7 mouse cellular contexts compared by ENCODE assay signal in genomic region chr3:102159423-102160325, GRCm38 (mm10). TPM values are rescaled to one million over a fixed set of nuclear protein-coding genes. Genes with fewer than 3 reads are reported as not detected.
DNase-seq lines count a peak whose midpoint lies in the region; ATAC-seq lines count a peak whose summit lies in the region.

No protein-coding gene starts in this region.

- H3K4me2 ChIP-seq in neural tube, embryonic 13.5 days, result no peak overlapping the region
- H3K4me2 ChIP-seq in hindbrain, embryonic 16.5 days (ENCODE audit: low read length), result no peak overlapping the region

- no peaks in the 10 kb centered on the region for H3K27me3 ChIP-seq in neural tube, embryonic 13.5 days
- no peaks in the 10 kb centered on the region for H3K27me3 ChIP-seq in hindbrain, embryonic 16.5 days (replicated peaks; ENCODE audit: control insufficient read depth, insufficient read depth, low read length)

- H3K9ac ChIP-seq in neural tube, embryonic 13.5 days, result no peak overlapping the region
- H3K9ac ChIP-seq in hindbrain, embryonic 16.5 days (ENCODE audit: low read depth, low read length), result no peak overlapping the region

- H3K4me1 ChIP-seq in neural tube, embryonic 13.5 days (replicated peaks), result peaks cover 12% of the 10 kb centered on the region; the same call in 1 of the 2 replicates
- H3K4me1 ChIP-seq in hindbrain, embryonic 16.5 days (ENCODE audit: control insufficient read depth, insufficient read depth, low read depth, low read length), result no peaks in the 10 kb centered on the region

- H3K9me3 ChIP-seq in neural tube, embryonic 13.5 days, result no peaks in the 10 kb centered on the region
- H3K9me3 ChIP-seq in hindbrain, embryonic 16.5 days (ENCODE audit: control insufficient read depth, low read length), result no peaks in the 10 kb centered on the region

- WGBS in neural tube, embryonic 13.5 days, result 81% methylated on average over 14 of the region's 14 CpGs
- 60% methylated on average over 14 of the region's 14 CpGs for WGBS in hindbrain, embryonic 16.5 days

- DNase-seq in neural tube, embryonic 10.5 days (ENCODE audit: extremely low spot score, low spot score), result no peak
- DNase-seq in brain, adult 2 months (ENCODE audit: low read depth, low spot score), result peak; percentile 37
- DNase-seq in lung, postnatal 10 days, result peak; percentile 72
- no peak for DNase-seq in c-Kit-positive CD71-positive TER-119-positive erythroid progenitor cells, embryonic 14.5 days (ENCODE audit: low spot score)
- no peak for DNase-seq in T-cell, adult 2 months (ENCODE audit: low spot score)

- 0 out of 2 replicates have a peak overlapping the region, but pooled peaks have one; percentile 28 for H3K27ac ChIP-seq in neural tube, embryonic 13.5 days (replicated peaks)
- H3K27ac ChIP-seq in hindbrain, embryonic 16.5 days (ENCODE audit: low read depth, low read length), result no peak overlapping the region

- peaks cover 9% of the 10 kb centered on the region; the same call in 1 of the 2 replicates for H3K36me3 ChIP-seq in neural tube, embryonic 13.5 days
- H3K36me3 ChIP-seq in hindbrain, embryonic 16.5 days (ENCODE audit: control insufficient read depth, insufficient read depth, low read length), result no peaks in the 10 kb centered on the region

- peak; percentile 69; the same call in 1 of the 2 replicates for ATAC-seq in neural tube, embryonic 13.5 days (ENCODE audit: low read depth)
- ATAC-seq in hindbrain, embryonic 16.5 days, result peak; percentile 79; the same call in 1 of the 2 replicates

- no peak overlapping the region for H3K4me3 ChIP-seq in neural tube, embryonic 13.5 days
- H3K4me3 ChIP-seq in hindbrain, embryonic 16.5 days (ENCODE audit: low read length), result no peak overlapping the region

RNA-seq across cellular contexts. Expression of gene Vangl1, which starts 44.8 kb away (rescaled TPM):
- polyA plus RNA-seq in neural tube, embryonic 13.5 days (2015; fragmentation: Nextera tagmentation; extraction: Ambion mirVana), result 10.5 and 11.0 TPM in 2 replicates
- 7.9 and 14.0 TPM in 2 replicates for polyA plus RNA-seq in hindbrain, embryonic 16.5 days (2015; fragmentation: Nextera tagmentation; extraction: Ambion mirVana)

Comparison
In these comparisons a context has a peak if more than half of its experiments do, and no peak if none do; other contexts are left out.
1. DNase-seq: peak in brain, adult 2 months (single experiment) and lung, postnatal 10 days (single experiment); none in neural tube, embryonic 10.5 days (single experiment), c-Kit-positive CD71-positive TER-119-positive erythroid progenitor cells, embryonic 14.5 days (single experiment) and T-cell, adult 2 months (single experiment).